Mouse (Mus musculus): Measurements from ENCODE around the gene Sbds. TPM values are rescaled to one million over a fixed set of nuclear protein-coding genes. Genes with fewer than 3 reads are reported as not detected.

Sbds gene
- 65.4 and 76.8 TPM in 2 replicates for polyA plus RNA-seq (2014; fragmentation: Nextera tagmentation; extraction: Ambion mirVana)

DNA sequence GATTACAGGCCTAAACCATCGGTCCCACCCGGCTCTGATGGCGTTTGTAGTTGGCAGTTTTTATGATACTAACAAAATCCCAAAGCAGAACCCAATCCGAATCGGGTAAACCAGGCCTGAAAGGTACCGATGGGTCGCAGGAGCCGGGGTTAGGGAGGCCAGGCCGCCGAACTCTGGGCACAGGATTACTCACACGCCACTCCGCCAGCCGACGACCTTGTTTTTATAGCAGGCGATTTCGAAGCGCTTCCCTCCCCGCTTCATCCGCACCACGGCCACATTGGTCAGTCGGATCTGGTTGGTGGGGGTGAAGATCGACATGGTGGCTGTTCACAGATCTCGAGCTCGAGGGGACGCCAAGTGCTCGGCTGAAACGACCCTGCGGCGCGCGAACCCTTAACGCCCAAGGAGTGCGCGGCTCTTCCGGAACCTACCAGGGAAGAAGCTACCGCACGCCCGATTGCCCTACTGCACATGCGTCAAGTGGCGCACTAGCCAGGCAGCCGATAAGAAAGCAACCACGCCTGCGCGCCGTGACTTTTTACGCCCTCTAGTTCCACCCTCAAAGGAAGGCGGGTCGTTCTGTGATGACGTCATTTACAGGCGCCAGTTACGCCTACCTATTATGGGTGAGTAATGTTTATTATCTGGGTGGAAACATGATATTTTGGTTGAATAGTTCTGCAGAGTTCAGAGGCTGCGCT lies at the start of gene Sbds, which contains the start of gene Tyw1:
Gene Sbds, minus strand, starts transcription at position 514 of the 704 bp plus-strand sequence.
Gene Tyw1, plus strand, starts transcription at position 603 of the 704 bp plus-strand sequence.
- peaks cover 3% of the 10 kb centered on the region; the same call in 1 of the 2 replicates for H3K4me1 ChIP-seq (replicated peaks; ENCODE audit: control insufficient read depth, insufficient read depth, low read length)
- peak within 1 kb of the TSS; percentile 76 for H3K4me2 ChIP-seq (ENCODE audit: low read depth, low read length, severe bottlenecking)
- H3K4me3 ChIP-seq (ENCODE audit: low read depth, low read length) = peak within 1 kb of the TSS; percentile 70
- peaks cover 5% of the 10 kb centered on the region; the same call in 1 of the 2 replicates for H3K36me3 ChIP-seq (ENCODE audit: control insufficient read depth, insufficient read depth, low read length)
- WGBS = under 1% methylated on average over 52 of the region's 52 CpGs
- peak within 1 kb of the TSS; percentile 75 for H3K9ac ChIP-seq (ENCODE audit: low read length)
- ATAC-seq (replicated peaks; ENCODE audit: low FRiP score) (peak; percentile 92), DNase-seq (ENCODE audit: low spot score) (peak; percentile 98)
- no peaks in the 10 kb centered on the region for H3K27me3 ChIP-seq (ENCODE audit: control insufficient read depth, insufficient read depth, low read length)
- H3K9me3 ChIP-seq (ENCODE audit: control insufficient read depth, low read length) = no peaks in the 10 kb centered on the region
- H3K27ac ChIP-seq (ENCODE audit: low read depth, low read length) = peak within 1 kb of the TSS; percentile 53; the same call in 1 of the 2 replicates

DNA sequence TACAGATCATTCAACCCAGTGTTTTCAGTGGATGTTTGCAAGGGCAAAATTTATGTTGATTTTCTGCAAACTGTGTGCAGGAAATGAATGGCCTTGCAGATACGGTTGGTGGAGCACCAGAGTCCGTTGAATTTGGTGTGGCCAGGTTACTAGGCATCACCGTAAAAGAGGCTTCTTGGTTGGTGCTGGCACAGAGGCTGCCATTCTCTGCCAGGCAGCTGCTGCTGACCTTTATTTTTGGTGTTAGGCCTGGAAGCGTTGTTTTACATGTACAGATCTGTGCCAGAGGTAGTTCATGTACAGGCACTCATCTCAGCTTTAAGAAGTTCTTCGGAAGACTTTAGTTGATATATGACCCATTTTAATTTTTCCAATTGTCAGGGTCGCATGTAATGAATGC lies 48.3 kb upstream of the Sbds start:
- no peak overlapping the region for H3K4me3 ChIP-seq (ENCODE audit: low read depth, low read length)
- H3K36me3 ChIP-seq (ENCODE audit: control insufficient read depth, insufficient read depth, low read length) = no peaks in the 10 kb centered on the region; the same call in 1 of the 2 replicates
- H3K9me3 ChIP-seq (ENCODE audit: control insufficient read depth, low read length) = no peaks in the 10 kb centered on the region
- no peak overlapping the region for H3K4me2 ChIP-seq (ENCODE audit: low read depth, low read length, severe bottlenecking)
- no peaks in the 10 kb centered on the region for H3K27me3 ChIP-seq (ENCODE audit: control insufficient read depth, insufficient read depth, low read length)
- H3K27ac ChIP-seq (ENCODE audit: low read depth, low read length) = no peak overlapping the region
- no peak for DNase-seq (ENCODE audit: low spot score)
- no peaks in the 10 kb centered on the region for H3K4me1 ChIP-seq (replicated peaks; ENCODE audit: control insufficient read depth, insufficient read depth, low read length)
- no peak overlapping the region for H3K9ac ChIP-seq (ENCODE audit: low read length)
- 96% methylated on average over 6 of the region's 6 CpGs for WGBS
- ATAC-seq (replicated peaks; ENCODE audit: low FRiP score) = no peak

DNA sequence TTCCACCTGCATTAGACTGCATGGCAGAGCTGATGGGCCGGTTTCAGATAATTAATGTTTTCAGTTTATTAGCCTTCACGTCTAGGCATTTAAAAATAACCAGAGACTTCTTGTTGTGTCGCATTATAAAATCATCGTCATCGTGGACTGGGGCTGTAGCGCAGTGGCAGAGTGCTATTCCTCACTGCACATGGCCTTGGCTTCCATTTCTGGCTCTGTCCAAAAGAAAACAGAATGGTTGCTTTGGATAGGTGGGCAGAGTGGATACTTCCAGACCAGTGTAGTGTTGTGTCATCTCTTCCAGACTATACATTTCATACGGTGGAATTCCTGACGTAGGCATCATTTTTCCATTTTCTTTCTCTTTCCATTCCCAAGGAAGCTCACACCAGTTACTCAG lies 44.2 kb upstream of the Sbds start:
- H3K4me2 ChIP-seq (ENCODE audit: low read depth, low read length, severe bottlenecking) = no peak overlapping the region
- H3K27ac ChIP-seq (ENCODE audit: low read depth, low read length) = no peak overlapping the region
- H3K4me3 ChIP-seq (ENCODE audit: low read depth, low read length) = no peak overlapping the region
- H3K9ac ChIP-seq (ENCODE audit: low read length) = no peak overlapping the region
- no peaks in the 10 kb centered on the region for H3K9me3 ChIP-seq (ENCODE audit: control insufficient read depth, low read length)
- 94% methylated on average over 8 of the region's 8 CpGs for WGBS
- H3K36me3 ChIP-seq (ENCODE audit: control insufficient read depth, insufficient read depth, low read length) = peaks cover 4% of the 10 kb centered on the region; the same call in 1 of the 2 replicates
- no peaks in the 10 kb centered on the region for H3K4me1 ChIP-seq (replicated peaks; ENCODE audit: control insufficient read depth, insufficient read depth, low read length)
- no peak for ATAC-seq (replicated peaks; ENCODE audit: low FRiP score)
- no peaks in the 10 kb centered on the region for H3K27me3 ChIP-seq (ENCODE audit: control insufficient read depth, insufficient read depth, low read length)
- no peak for DNase-seq (ENCODE audit: low spot score)

DNA sequence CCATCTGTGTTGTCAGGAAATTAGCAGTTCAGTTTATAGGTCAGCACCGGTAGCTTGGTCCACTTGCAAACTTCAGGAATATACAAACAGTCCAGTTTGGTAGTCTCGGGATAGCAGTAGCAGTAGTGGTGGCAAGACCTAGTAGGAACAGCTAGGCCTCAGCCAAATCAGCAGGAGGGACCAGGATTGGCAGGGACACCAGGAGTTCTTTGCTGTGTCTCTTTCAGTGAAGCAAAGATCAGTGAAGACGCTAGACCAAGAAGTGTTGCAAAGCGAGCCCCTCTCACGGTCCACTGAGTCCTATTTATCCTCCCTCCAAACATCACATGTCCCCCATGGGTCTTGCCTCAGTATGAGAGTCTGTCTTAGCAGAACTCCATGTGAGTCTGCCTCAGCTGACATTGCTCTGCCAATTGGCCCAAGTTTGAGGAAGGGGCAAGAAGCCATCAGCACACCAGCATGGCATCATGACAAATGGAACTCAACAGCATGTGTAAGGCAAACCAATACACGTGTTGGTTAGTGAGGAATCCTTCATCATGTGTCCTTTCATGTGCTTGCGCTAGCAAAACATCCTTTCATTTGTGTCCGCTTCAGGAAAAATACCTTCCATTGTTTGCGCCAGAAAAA lies 43.6 kb upstream of the Sbds start:
- no peak for DNase-seq (ENCODE audit: low spot score)
- H3K27me3 ChIP-seq (ENCODE audit: control insufficient read depth, insufficient read depth, low read length) = no peaks in the 10 kb centered on the region
- no peak overlapping the region for H3K9ac ChIP-seq (ENCODE audit: low read length)
- H3K9me3 ChIP-seq (ENCODE audit: control insufficient read depth, low read length) = no peaks in the 10 kb centered on the region
- 93% methylated on average over 9 of the region's 9 CpGs for WGBS
- H3K4me1 ChIP-seq (replicated peaks; ENCODE audit: control insufficient read depth, insufficient read depth, low read length) = no peaks in the 10 kb centered on the region
- no peak for ATAC-seq (replicated peaks; ENCODE audit: low FRiP score)
- H3K27ac ChIP-seq (ENCODE audit: low read depth, low read length) = no peak overlapping the region
- no peak overlapping the region for H3K4me2 ChIP-seq (ENCODE audit: low read depth, low read length, severe bottlenecking)
- H3K36me3 ChIP-seq (ENCODE audit: control insufficient read depth, insufficient read depth, low read length) = peaks cover 4% of the 10 kb centered on the region; the same call in 1 of the 2 replicates
- H3K4me3 ChIP-seq (ENCODE audit: low read depth, low read length) = no peak overlapping the region

DNA sequence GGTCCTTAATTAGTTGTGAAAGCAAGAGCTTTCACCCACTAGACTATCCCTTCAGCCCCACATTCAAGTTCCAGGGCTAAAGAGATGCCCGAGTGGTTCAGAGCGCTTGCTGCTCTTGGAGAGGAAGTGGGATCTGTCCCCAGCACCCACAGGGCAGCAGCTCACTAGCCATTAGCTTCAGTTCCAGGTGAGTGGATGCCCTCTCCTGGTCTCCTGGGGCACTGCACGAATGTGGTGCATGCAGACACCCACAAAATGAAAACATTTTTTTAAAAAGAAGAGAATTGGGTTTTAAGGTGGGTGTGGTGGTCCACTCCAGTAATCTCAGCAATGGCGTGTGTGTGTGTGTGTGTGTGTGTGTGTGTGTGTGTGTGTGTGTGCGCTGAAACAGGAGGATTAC lies 40.7 kb upstream of the Sbds start:
- no peak overlapping the region for H3K9ac ChIP-seq (ENCODE audit: low read length)
- H3K4me2 ChIP-seq (ENCODE audit: low read depth, low read length, severe bottlenecking) = no peak overlapping the region
- DNase-seq (ENCODE audit: low spot score) = no peak
- H3K9me3 ChIP-seq (ENCODE audit: control insufficient read depth, low read length) = no peaks in the 10 kb centered on the region
- no peaks in the 10 kb centered on the region for H3K4me1 ChIP-seq (replicated peaks; ENCODE audit: control insufficient read depth, insufficient read depth, low read length)
- no peak for ATAC-seq (replicated peaks; ENCODE audit: low FRiP score)
- WGBS = 77% methylated on average over 5 of the region's 5 CpGs
- H3K27ac ChIP-seq (ENCODE audit: low read depth, low read length) = no peak overlapping the region
- H3K27me3 ChIP-seq (ENCODE audit: control insufficient read depth, insufficient read depth, low read length) = no peaks in the 10 kb centered on the region
- no peak overlapping the region for H3K4me3 ChIP-seq (ENCODE audit: low read depth, low read length)
- peaks cover 4% of the 10 kb centered on the region; the same call in 1 of the 2 replicates for H3K36me3 ChIP-seq (ENCODE audit: control insufficient read depth, insufficient read depth, low read length)

DNA sequence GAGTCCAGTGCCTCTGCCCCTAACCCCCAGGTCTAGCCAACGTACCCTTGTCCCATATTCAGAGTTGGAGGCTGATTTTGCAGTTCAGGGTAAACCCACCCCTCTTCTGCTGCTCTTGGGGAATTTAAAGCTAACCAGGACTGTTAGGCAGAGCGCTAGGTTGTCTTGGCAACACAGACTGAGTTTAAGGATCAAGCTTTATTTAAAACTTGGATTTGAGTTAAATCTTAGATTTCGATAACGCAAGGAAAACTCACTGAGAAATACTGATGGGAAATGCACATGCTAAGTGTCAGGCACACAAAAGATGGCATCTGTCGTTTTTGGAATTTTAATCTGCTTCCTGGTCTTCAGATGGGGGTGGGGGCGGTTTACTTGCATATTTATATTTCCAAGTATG lies 39.3 kb upstream of the Sbds start:
- Histone ChIP-seq H3K4me1 (replicated peaks; ENCODE audit: control insufficient read depth, insufficient read depth, low read length) (no peaks in the 10 kb centered on the region), H3K9ac (ENCODE audit: low read length) (no peak overlapping the region), H3K27me3 (ENCODE audit: control insufficient read depth, insufficient read depth, low read length) (no peaks in the 10 kb centered on the region), H3K4me3 (ENCODE audit: low read depth, low read length) (no peak overlapping the region), H3K9me3 (ENCODE audit: control insufficient read depth, low read length) (no peaks in the 10 kb centered on the region), H3K27ac (ENCODE audit: low read depth, low read length) (no peak overlapping the region), H3K4me2 (ENCODE audit: low read depth, low read length, severe bottlenecking) (no peak overlapping the region), H3K36me3 (ENCODE audit: control insufficient read depth, insufficient read depth, low read length) (peaks cover 6% of the 10 kb centered on the region)
- no peak for DNase-seq (ENCODE audit: low spot score)
- WGBS = 84% methylated on average over 6 of the region's 6 CpGs
- no peak for ATAC-seq (replicated peaks; ENCODE audit: low FRiP score)

DNA sequence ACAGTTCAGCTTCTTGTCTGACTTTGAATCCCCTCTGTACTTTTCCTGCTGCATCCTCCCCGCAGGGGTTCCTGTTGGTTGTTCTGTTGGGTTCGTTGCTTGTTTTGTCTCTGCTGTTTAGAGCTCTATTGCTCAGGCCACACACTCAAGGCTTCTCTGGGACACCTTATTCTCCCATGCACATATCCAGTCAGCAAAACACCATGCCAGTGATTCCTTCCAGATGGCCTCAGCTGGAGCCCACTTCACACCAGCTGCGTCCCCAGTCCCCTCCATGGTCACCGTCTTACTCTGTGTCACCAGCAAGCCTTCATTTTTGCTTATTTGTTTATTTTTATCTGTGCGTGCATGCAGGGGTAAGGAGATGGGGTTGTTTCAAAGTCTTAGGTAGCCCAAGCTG lies 38.6 kb upstream of the Sbds start:
- Histone ChIP-seq H3K27ac (ENCODE audit: low read depth, low read length) (no peak overlapping the region), H3K4me2 (ENCODE audit: low read depth, low read length, severe bottlenecking) (no peak overlapping the region), H3K9ac (ENCODE audit: low read length) (no peak overlapping the region), H3K9me3 (ENCODE audit: control insufficient read depth, low read length) (no peaks in the 10 kb centered on the region), H3K4me1 (replicated peaks; ENCODE audit: control insufficient read depth, insufficient read depth, low read length) (no peaks in the 10 kb centered on the region), H3K36me3 (ENCODE audit: control insufficient read depth, insufficient read depth, low read length) (peaks cover 10% of the 10 kb centered on the region), H3K4me3 (ENCODE audit: low read depth, low read length) (no peak overlapping the region), H3K27me3 (ENCODE audit: control insufficient read depth, insufficient read depth, low read length) (no peaks in the 10 kb centered on the region)
- WGBS = 83% methylated on average over 5 of the region's 5 CpGs
- DNase-seq (ENCODE audit: low spot score) = no peak
- no peak for ATAC-seq (replicated peaks; ENCODE audit: low FRiP score)

DNA sequence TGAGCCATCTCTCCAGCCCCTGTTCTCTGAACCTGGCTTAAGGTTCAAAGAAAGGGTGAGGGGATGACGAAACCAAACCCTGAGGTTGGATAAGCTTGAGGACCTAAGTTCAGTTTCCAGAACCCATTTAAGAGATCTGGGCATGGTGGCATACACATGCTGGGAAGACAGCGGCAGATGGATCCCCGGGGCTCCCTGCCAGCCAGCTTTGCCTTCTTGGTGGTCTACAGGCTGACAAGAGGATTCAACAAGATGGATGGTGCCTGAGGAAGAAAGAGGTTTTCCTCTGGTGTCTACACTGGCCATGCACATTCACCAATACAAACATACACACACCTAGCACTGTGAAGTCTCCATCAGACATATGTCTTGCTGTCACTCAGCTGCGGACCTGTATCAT lies 37.6 kb upstream of the Sbds start:
- no peaks in the 10 kb centered on the region for H3K27me3 ChIP-seq (ENCODE audit: control insufficient read depth, insufficient read depth, low read length)
- ATAC-seq (replicated peaks; ENCODE audit: low FRiP score) (no peak), DNase-seq (ENCODE audit: low spot score) (no peak)
- H3K4me2 ChIP-seq (ENCODE audit: low read depth, low read length, severe bottlenecking) = no peak overlapping the region
- H3K36me3 ChIP-seq (ENCODE audit: control insufficient read depth, insufficient read depth, low read length) = peaks cover 10% of the 10 kb centered on the region
- H3K4me3 ChIP-seq (ENCODE audit: low read depth, low read length) = no peak overlapping the region
- no peak overlapping the region for H3K9ac ChIP-seq (ENCODE audit: low read length)
- WGBS = 97% methylated on average over 4 of the region's 4 CpGs
- no peaks in the 10 kb centered on the region for H3K4me1 ChIP-seq (replicated peaks; ENCODE audit: control insufficient read depth, insufficient read depth, low read length)
- no peak overlapping the region for H3K27ac ChIP-seq (ENCODE audit: low read depth, low read length)
- H3K9me3 ChIP-seq (ENCODE audit: control insufficient read depth, low read length) = no peaks in the 10 kb centered on the region

Measured in forebrain, embryonic 11.5 days (tissue).